Mouse (Mus musculus) adrenal gland (tissue): Measurements from ENCODE around the gene Ccdc127.

ENCODE experiments used
- intact Hi-C: fragments of 180-260 bp; cut with DNase I; formaldehyde crosslinking; loops from one replicate; pipeline ENCODE4 v1.15.1; 2025
- long read RNA-seq, 2 experiments: library from polyadenylated mRNA; unstranded; transcript quantifications; one replicate each; pipeline ENCODE4 v2.0.0; 2020; ENCODE audit warnings: borderline replicate concordance in 1 of 2; ENCODE audit not compliant: insufficient replicate concordance in 1 of 2

Gene Ccdc127
- long read RNA-seq, experiment 1, full-length matches to known transcripts, result 32 of 37 reads
- long read RNA-seq, experiment 1, partial matches to known transcripts, result 0 of 37 reads
- long read RNA-seq, experiment 1, other reads (novel, unspliced or antisense), result 5 of 37 reads
- long read RNA-seq, experiment 2, full-length matches to known transcripts, result 56 of 64 reads
- long read RNA-seq, experiment 2, partial matches to known transcripts, result 3 of 64 reads
- long read RNA-seq, experiment 2, other reads (novel, unspliced or antisense), result 5 of 64 reads

DNA sequence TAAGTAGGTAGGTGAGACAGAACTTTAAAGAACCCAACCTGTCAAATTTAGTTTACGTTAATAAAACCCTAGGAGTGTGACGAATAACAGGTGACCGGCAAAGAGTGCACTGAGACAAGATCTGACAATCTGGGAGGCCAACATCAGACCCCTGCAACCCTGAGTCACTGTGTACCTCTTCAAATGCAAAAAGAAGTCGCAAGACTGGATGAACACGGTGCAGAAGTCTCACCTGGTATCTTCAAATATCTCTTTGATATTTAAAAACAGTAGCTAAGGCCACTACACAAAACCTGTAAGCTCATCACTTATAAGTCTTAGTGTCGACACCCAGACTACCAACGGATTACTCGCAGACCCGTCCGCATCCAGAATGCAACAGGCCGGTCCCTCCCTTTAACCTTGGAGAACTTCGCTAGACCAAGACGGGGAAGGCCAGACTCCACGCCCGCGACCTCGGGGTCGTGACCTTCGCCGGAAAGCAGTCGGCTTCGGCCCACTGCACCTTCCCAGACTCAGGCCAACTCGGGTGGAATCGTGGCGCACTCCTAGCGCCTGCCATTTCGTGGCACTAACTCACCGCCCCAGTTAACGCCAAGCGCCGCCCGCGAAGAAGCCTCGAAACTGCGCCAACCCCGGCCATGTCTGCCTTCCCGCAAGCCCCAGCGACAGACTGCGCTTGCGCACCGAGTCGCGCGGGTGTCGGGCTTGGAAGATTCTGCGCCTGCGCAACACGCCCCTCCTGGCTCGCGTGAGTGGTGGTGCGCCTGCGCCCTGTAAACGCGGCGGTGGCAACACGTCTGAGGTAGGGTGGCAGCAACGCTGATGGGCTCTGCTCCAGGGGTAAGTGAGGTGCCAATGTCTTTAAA is at the start of gene Ccdc127, which contains the start of gene Sdha:
Ccdc127 (plus strand) TSS at position 744 of the 869 bp plus-strand sequence.
Sdha (minus strand) TSS at position 715 of the 869 bp plus-strand sequence.
- intact Hi-C loops, result loop anchor here (10.0 kb wide), 1 partner anchor 145 kb away; the partner anchor contains the start of gene Zfp825

DNA sequence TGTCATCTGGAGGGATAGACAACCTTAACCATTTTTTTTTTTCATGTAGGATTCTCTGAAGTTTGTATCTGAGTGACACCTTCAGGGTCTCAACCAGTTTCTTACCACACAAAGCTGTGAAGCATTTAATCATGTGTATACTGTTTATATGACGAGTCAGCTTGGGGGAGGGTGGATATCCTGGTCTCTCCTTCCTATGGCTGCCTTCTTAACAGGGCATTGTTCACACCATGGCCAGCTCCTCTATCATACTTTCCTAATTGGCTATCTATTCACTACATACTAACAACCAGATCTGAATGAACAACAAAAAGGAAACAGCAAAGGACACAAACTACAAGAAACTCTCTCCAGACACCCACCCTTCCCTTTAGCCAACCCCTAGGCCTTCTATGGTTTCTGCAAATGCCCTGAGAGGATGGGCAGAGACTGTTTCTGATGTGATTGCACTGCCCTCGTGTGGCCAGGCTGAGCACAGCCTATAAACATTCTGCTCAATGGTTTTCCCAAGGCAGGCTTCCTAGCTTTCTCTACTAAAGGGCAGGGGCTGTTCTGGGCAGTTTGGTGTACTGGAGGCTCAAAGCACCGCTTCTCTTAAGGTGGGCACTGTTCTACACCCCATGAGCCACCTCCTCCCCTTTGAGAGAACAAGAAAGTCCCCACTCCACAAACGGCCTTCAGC is 49.0 kb upstream of the Ccdc127 start:
- intact Hi-C loops, result loop anchor here (2.0 kb wide), 2 partner anchors 108 to 204 kb away; no protein-coding TSS in a partner anchor

DNA sequence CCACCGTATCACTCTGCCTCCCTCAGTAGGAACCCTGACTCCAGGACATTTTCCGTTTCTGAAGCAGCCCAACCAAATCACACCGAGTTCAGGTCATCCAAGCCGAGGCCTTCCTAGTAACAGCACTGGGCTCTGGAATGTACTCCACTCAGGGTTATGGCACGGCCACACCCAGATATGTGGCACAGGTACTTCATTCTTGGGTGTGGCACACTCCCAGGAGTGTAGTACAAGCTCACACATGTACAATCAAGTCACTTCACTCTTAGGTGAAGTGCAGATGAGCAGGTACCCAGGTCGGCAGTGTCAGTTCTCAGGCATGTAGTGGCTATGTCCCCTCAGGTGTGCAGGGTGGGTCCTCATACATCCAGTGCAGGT is 48.5 kb upstream of the Ccdc127 start:
- intact Hi-C loops, result loop anchor here (2.0 kb wide), 2 partner anchors 109 to 205 kb away; no protein-coding TSS in a partner anchor

DNA sequence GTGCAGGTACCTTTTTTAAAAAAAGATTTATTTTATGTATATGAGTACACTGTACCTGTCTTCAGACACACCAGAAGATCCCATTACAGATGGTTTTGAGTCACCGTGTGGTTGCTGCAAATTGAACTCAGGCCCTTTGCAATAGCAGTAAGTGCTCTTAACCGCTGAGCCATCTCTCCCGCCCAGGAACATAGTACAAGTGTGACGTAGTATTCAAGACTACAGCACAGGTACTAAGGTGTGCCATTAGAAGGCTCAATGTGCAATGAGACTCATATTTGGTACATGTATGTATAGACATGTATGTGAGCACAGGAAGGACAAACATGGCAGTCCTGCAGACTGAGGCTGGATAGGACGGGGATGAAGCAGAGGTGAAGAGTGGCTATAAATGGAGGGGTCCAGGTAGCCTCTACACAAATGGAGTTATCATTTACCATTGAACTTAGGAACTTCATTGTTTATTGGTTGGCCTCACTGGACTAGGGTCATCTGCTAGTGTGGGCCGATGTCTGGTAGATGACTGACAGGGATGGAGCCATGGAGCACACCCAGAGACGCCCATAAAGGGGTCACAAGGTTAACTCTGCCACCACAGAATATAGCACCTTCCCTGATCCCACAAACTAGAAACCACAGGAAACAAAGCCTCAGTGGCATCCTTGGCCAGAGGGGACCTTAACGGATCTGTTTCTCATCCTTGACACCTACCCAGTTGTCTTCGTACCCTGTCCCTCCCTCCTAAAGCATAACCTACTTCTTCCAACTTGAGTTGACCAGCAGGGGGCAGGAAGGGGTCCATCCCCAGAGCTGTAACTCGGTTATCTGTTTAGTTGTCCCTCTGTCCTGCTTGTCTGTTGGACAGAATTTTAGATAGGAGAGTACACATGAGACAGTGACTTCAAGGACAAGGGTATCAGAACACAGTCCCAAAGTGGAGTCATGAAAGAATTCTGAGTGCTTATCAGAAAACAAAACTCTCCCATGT is 47.8 kb upstream of the Ccdc127 start:
- intact Hi-C loops, result no loop called here

DNA sequence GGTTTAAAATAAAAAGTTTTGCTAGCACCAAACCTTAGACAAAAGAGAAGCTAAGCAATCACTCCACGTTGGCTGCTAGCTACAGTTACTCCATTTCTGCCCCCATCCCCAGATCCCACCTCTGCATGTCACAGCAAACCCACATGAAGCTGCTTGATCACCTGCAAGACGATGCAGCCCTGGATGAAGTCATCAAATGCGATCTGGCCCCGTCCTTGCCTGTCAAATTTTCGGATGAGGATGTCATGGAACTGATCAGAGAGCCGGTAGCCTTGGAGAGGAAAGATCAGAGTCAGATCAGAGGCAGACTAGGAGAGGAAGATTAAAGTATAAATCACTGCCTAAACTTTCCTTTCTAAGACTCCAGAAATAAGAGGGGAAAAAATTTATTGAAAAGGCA is 44.7 kb upstream of the Ccdc127 start:
- intact Hi-C loops, result no loop called here

DNA sequence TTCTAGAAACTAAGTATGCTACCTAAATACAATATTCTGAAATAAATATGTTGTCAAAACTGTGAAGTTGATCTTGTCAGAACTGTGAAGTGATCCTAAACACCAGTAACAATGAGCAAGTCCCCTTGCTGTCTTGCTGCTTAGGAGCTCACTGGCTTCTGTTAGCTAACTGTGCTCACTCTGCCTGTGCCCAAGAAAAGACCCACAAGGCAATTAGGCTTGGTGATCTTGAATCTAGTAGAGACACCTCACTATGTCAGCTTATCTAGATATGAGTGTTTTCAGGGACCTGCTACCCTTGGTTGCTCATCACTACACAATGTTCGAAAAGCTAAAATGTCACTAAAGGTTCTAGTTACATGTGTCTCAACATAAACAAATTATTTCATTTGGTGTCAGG is 44.3 kb upstream of the Ccdc127 start:
- intact Hi-C loops, result no loop called here

DNA sequence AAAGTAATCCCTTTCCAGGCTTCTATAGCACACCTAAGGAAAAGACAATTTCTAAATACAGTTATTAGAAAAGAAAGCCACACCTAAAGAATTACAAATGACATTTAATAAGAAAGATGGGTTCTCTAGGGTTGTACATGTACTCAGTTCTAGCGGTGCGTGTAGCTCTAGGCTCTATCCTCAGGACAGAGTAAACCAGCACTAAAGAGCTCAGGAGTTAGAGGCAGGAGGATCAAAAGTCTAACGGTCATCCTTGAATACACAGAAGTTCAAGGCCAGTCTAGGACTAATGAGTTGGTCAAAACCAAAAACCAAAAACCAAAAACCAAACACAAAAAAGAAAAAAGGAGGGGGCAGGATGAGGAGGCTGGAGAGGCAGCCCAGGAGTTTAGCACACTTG is 35.5 kb upstream of the Ccdc127 start:
- intact Hi-C loops, result no loop called here

DNA sequence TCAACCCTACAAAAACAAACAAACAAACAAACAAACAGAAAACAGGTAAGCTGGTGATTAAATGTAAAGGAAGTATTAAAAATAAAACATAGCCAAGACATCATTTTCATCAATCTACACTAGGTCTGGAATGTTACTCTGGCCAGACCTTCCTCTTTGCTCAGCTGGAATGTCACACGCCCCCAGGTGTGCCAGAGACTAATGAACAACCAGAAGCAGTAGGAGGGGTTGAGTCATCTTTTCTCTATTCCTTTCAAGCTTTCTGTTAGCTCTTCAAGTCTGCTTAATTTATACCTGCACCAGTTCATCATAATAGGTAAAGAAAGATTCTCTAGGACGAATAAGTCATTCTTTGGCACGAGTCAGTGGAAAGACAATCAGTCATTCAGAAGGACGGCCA is 33.7 kb upstream of the Ccdc127 start:
- intact Hi-C loops, result no loop called here

DNA sequence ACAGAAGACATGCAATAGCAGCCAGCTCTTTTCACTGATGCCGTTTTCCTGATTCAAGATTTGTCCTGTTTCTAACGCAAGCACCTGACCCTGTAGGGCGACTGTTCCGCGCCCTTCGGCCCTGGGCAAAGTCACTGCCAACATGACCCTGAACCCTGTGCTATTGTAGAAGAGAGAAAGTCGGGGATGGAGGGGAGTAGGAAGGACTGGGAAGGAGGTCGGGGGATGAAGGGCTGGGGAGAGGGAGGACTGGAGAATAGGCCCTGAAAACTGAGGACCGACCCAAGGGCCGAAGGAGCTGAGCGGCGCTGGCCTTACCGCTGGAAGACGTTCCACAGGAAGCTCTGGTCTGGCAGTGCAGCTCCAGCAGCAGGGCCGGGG is 33.3 kb upstream of the Ccdc127 start:
- intact Hi-C loops, result no loop called here

DNA sequence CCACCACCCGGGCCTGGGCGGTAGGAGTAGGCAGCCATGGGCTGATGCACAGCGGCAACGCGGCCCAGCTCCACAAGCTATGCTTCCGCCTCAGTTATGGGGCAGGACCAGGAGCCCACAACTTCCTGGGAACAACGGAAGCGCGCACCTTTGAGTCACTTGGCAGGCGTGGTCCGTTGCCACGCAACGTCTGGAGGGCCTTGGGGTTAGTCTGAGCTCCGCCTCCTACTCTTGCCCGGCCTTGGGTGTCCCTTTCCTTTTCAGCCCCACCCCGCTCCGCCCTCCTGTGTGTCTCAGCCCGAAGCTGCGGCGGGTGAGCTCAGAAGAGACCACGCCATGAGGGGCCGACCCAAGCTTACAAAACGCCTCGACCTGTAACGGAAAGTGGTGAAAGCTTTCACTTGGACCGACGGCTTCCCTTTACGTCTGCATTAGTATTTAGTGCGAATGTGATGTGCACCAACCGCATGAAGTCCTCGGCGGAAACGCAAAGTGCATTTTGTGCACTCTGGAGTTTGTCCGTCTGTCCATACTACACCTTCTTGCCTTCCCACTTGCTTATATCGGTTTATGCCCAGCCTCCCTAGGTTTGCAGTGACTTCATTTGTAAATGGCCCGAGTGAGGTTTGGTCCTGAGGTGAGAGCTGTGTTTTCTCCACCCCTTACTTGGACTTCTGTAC is 32.8 kb upstream of the Ccdc127 start, which contains the start of gene Pdcd6:
Pdcd6 (minus strand) TSS at position 411 of the 680 bp plus-strand sequence.
- intact Hi-C loops, result no loop called here

DNA sequence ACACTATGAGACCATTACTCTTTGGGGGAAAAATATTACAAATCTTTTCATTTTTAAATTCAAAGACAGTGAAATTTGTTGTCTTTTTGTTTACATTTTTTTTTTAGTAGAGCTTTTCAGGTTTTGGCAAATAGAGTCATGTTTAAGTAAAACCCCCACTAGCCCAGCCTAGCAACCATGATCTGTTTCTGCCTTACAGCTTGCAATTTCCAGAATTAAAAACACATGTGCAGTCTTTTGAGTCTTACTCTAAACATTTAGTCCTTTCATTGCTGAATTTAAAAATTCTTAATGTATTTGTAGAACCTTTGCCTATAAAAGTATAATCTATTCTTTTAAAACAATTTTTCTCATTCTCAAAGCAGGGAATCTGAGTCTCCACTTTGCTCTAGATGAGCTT is 20.8 kb upstream of the Ccdc127 start:
- intact Hi-C loops, result no loop called here

DNA sequence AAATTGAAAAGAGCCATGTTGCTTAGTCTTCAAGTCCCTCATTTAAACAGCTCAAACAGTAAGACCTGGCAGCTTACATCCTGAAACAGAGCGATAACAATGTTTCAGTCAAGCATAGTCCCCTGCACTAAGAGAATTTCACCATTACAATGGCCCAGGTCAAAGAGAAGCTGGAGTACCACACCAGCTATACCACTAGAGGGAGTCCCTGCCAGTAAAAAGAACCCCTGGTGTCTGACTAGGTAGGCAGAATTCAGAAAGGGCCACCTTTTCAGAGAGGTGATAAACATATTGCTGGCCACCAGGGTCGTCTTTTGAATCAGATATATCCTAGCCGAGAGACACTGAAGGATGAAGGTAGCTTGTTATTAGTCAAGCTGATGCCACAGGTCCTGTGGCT is 9.1 kb upstream of the Ccdc127 start:
- intact Hi-C loops, result loop anchor here (10.0 kb wide), 1 partner anchor 154 kb away; the partner anchor contains the start of gene Zfp825

DNA sequence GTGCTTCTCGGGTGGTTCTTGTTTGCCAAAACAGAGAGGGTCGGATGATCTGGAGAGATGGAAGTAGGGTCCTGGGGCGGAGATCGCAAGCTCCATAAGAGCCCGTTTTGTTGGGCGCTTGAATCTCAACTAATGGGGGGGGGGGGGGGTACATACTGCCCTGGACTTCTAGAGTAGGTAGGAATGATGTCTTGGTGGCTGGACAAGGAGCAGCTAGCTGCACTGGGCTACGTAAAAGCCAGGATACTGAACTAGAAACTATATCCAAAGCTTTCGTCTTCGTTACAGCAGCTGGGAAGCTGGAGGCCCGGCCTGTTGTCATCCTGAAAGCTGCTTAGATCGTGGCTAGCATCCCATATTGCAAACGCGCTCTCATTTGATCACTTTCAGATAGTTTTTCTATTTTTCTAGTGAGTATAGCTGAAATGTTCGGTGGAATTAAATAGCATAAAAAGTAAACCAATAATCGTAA is 362 bp downstream of the Ccdc127 start:
- intact Hi-C loops, result no loop called here

DNA sequence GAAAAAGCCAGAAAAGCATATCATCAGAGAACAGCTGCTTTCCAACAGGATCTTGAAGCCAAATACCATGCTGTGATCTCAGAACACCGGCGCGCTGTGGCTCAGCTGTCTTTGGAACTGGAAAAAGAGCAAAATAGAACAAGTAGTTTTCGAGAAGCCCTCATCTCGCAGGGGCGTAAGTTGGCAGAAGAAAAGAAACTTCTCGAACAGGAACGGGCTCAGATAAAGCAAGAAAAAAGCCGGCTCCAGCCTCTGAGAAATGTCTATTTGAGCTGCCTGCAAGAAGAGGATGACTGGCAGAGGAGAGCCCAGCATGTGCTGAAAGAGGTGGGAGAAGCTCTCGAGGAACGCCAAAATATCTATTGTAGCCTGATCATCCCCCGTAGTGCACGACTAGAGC is 6.4 kb downstream of the Ccdc127 start:
- intact Hi-C loops, result no loop called here

DNA sequence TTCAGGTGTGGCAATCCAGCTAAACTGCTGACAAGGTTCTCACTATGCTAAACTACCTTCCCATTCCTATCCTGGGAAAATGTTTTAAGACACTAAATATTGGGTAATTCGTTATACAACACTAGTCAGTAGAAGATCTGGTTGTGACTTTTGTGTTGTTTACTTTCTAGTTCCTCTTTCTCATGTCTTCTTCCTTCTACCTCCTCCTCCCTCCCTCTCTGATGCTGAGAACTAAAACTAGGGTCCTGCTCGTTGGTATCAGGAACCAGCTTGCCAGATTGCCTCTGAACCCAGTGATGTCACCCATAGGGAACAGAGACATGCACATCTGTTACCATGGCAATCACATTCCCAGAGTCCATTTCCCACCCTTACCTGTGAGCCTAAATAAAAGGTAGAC is 12.1 kb downstream of the Ccdc127 start:
- intact Hi-C loops, result loop anchor here (10.0 kb wide), 1 partner anchor 113 kb away; no protein-coding TSS in a partner anchor

DNA sequence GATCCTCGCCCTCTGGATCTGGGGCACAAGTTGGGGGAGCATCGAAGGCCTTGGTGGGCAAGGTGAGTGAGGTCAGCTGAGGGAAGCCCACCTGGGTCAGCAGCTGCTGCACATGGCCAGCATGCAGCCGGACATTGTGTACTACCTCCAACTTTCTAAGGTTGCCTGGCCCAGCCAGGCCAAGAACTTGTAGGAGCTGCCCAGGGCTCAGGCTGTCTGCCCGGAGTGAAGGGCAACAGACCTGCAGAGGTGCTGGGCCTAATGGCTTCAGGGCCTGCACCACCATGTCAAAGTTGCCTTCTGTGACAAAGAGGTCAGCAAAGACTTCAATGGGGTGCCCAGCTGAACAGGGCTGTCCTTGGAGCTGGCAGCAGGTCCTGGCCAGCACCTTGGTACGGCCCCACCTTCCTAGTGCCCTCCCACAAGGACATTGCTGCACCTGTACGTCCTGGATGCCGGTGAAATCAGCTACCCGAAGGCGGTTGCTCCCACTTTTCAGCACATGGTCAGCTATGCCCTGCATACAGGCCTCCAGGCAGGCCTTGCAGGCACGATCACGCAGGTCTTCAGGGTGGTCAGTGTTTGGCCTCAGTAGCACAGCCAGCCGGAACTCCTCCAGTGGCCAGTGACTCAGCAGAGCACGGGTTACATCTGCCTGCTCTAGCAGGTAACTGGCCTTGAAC is 13.2 kb downstream of the Ccdc127 start:
- intact Hi-C loops, result loop anchor here (10.0 kb wide), 1 partner anchor 111 kb away; no protein-coding TSS in a partner anchor

DNA sequence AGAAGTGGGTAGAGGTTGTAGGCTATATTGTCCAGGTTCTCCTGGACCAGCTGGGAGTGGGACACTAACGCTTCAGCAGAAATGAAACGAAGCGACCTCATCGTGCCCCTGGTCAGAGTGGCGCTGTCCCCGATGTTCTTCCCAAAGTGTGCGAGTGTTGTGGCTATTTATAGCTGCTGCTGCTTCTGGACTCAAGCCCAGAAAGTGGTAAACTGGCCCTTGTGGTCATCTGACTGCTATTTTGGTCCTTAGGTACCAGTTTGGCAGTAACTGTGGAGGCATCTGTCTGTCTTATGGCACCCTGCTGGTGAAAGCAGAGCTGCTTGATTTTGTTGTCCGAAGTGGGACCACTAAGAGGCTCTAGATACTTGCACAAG is 13.7 kb downstream of the Ccdc127 start, which contains the start of gene Lrrc14b:
Lrrc14b (minus strand) TSS at position 147 of the 377 bp plus-strand sequence.
- intact Hi-C loops, result loop anchor here (10.0 kb wide), 1 partner anchor 111 kb away; no protein-coding TSS in a partner anchor

DNA sequence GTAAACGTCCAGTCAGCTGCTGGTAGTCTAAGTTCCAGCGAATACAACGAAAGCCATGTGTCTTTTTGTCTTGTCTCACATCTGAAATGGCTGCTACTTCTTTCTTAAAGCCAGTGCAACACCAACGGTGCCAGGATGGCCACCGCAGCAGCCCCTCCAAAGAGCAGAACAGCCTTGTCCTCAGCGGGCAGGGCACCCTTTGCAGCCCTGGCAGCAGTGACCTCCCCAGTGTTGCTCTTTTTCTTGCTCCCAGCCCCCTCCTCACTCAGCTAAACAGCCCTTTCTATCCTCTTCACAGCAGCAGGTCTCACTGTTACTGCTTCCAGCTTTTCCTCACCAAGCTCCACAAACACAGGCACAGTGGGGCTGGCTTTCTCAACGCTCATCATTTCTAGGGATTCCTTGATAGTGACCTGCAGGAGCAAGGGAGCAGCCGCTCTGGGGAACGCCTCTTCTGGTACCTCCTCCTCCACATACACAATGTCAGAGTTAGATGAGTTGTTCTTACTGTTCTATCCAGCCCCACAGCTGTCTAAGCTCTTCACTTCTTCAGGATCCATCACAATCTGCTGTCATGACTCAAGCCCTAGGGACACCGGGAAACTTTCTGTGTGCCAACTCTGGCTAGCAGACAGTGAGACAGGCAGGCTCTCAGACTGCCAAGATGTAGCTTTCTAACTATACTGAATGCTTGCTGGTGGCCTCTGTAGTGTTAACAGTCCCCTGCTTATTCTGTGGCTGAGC is 31.6 kb downstream of the Ccdc127 start:
- intact Hi-C loops, result no loop called here
